Mouse (Mus musculus): Measurements from ENCODE around the gene Pald1. TPM values are rescaled to one million over a fixed set of nuclear protein-coding genes. Genes with fewer than 3 reads are reported as not detected.
A peak's percentile ranks its signal among the peaks of the same experiment; 100 is the strongest.

Gene Pald1
- polyA plus RNA-seq, 1 experiment from 2014 or later: 22.5 TPM

- peaks cover 16% of the 10 kb centered on the region for H3K4me1 ChIP-seq
- no peaks in the 10 kb centered on the region for H3K9me3 ChIP-seq
- no peak overlapping the region for H3K4me3 ChIP-seq
- no peak overlapping the region for H3K9ac ChIP-seq
- H3K27ac ChIP-seq: no peak overlapping the region
- WGBS: 76% methylated on average over 10 of the region's 10 CpGs
- ATAC-seq (ENCODE audit: insufficient number of reproducible peaks, insufficient read depth, low FRiP score, low TSS enrichment, low read depth): no peak
- no peak overlapping the region for H3K4me2 ChIP-seq
- no peaks in the 10 kb centered on the region for H3K27me3 ChIP-seq
- peaks cover 9% of the 10 kb centered on the region; the same call in 1 of the 2 replicates for H3K36me3 ChIP-seq
Observed at GRCm38 (mm10) chr10:61327545-61327944, 55.8 kb downstream of the Pald1 start.

DNA sequence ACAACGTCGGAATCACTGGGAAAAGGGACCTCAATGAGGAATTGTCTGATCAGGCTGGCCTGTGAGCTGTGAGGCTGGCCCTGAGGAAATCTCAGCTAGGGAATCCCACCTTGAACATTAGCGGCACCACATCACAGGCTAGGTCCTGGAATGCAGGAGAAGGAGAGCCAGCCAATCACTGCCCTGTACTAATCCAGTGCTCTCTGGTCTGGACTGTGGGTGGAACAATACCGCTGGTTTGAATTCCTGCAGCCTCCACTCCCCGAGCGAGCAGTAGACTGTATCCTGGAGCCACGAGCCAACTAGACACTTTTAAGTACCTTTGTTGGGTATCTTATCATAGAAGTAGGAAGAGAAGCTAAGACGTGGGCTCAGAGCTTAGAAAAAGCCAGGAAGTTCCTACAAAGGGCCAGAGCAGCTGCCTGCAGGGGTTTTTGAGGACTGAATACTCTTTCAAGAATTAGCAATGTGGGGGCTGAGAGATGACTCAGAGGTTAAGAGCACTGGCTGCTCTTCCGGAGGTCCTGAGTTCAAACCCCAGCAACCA is 57.5 kb downstream of the Pald1 start:
- Histone ChIP-seq H3K4me3 (no peak overlapping the region), H3K9me3 (no peaks in the 10 kb centered on the region), H3K4me2 (no peak overlapping the region), H3K9ac (no peak overlapping the region), H3K27ac (no peak overlapping the region), H3K36me3 (peaks cover 21% of the 10 kb centered on the region), H3K27me3 (no peaks in the 10 kb centered on the region), H3K4me1 (peaks cover 16% of the 10 kb centered on the region)
- 34% methylated on average over 9 of the region's 9 CpGs for WGBS
- ATAC-seq (ENCODE audit: insufficient number of reproducible peaks, insufficient read depth, low FRiP score, low TSS enrichment, low read depth): no peak

GRCm38 (mm10) chr10:61324717-61325116 is 58.6 kb downstream of the Pald1 start:
- Histone ChIP-seq H3K27me3 (no peaks in the 10 kb centered on the region), H3K27ac (no peak overlapping the region), H3K36me3 (peaks cover 32% of the 10 kb centered on the region), H3K4me1 (peaks cover 16% of the 10 kb centered on the region), H3K9me3 (no peaks in the 10 kb centered on the region), H3K4me3 (no peak overlapping the region), H3K9ac (no peak overlapping the region), H3K4me2 (no peak overlapping the region)
- ATAC-seq (ENCODE audit: insufficient number of reproducible peaks, insufficient read depth, low FRiP score, low TSS enrichment, low read depth): no peak
- WGBS: 71% methylated on average over 8 of the region's 8 CpGs

DNA sequence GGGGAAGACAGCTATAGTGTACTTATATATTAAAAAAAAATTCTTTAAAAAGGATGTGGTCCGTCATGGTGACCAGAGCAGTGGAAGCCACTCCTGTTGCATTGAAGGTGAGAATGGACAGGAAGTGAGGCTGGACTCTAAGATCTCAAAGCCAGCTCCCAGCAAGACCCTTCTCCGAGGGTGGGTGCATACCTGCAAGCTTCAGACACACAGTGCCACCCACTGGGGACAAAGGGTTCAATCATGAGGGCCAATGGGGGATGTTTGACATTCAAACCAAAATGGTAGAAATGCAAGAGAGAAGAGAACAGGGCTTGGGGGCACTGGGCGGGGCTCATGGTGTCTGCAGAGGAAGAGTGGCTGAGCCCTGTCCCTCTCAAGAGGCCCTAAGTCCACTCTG is 64.8 kb downstream of the Pald1 start:
- no peak for ATAC-seq (ENCODE audit: insufficient number of reproducible peaks, insufficient read depth, low FRiP score, low TSS enrichment, low read depth)
- H3K27me3 ChIP-seq: no peaks in the 10 kb centered on the region
- whole genome bisulfite sequencing: 84% methylated on average over 3 of the region's 3 CpGs
- H3K36me3 ChIP-seq: peaks cover 33% of the 10 kb centered on the region
- H3K4me2 ChIP-seq: no peak overlapping the region
- H3K4me1 ChIP-seq: peaks cover 12% of the 10 kb centered on the region; the same call in 1 of the 2 replicates
- no peak overlapping the region for H3K9ac ChIP-seq
- no peak overlapping the region for H3K4me3 ChIP-seq
- H3K27ac ChIP-seq: no peak overlapping the region
- H3K9me3 ChIP-seq: no peaks in the 10 kb centered on the region

GRCm38 (mm10) chr10:61315324-61315880 is 67.9 kb downstream of the Pald1 start:
- H3K4me2 ChIP-seq: no peak overlapping the region
- H3K9ac ChIP-seq: no peak overlapping the region
- no peaks in the 10 kb centered on the region for H3K9me3 ChIP-seq
- no peak for ATAC-seq (ENCODE audit: insufficient number of reproducible peaks, insufficient read depth, low FRiP score, low TSS enrichment, low read depth)
- H3K27me3 ChIP-seq: no peaks in the 10 kb centered on the region
- 36% methylated on average over 9 of the region's 9 CpGs for WGBS
- no peak overlapping the region for H3K4me3 ChIP-seq
- peaks cover 23% of the 10 kb centered on the region for H3K4me1 ChIP-seq
- no peak overlapping the region for H3K27ac ChIP-seq
- peaks cover 7% of the 10 kb centered on the region for H3K36me3 ChIP-seq

DNA sequence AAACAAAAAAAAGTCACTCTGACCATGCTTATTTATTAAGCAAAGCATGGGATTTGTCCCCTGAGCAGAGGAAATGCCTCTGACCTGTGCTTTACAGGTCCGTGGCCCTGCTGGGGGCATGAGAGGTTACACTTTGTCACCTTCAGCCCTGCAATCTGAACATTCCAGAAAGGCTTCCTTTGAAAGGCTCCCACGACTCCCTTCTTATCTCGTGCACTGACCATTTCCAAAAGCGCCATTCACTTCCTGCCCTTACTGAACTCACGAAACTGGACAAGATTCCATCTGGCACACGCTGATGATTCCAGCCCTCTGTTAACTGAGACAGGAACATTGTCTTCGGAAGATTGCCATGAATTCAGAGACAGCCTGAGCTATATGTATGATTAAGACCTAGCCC is 69.6 kb downstream of the Pald1 start:
- H3K4me2 ChIP-seq: no peak overlapping the region
- no peak for ATAC-seq (ENCODE audit: insufficient number of reproducible peaks, insufficient read depth, low FRiP score, low TSS enrichment, low read depth)
- H3K9me3 ChIP-seq: no peaks in the 10 kb centered on the region
- H3K36me3 ChIP-seq: no peaks in the 10 kb centered on the region
- H3K4me3 ChIP-seq: no peak overlapping the region
- H3K4me1 ChIP-seq: peaks cover 31% of the 10 kb centered on the region
- no peak overlapping the region for H3K27ac ChIP-seq
- 67% methylated on average over 7 of the region's 7 CpGs for WGBS
- H3K27me3 ChIP-seq: no peaks in the 10 kb centered on the region
- H3K9ac ChIP-seq: no peak overlapping the region

GRCm38 (mm10) chr10:61312754-61313153 is 70.6 kb downstream of the Pald1 start:
- 27% methylated on average over 7 of the region's 7 CpGs for WGBS
- Histone ChIP-seq H3K27me3 (no peaks in the 10 kb centered on the region), H3K27ac (peak overlapping the region; percentile 62), H3K9ac (no peak overlapping the region), H3K4me3 (no peak overlapping the region), H3K9me3 (no peaks in the 10 kb centered on the region), H3K4me2 (no peak overlapping the region), H3K4me1 (peaks cover 35% of the 10 kb centered on the region), H3K36me3 (no peaks in the 10 kb centered on the region)
- no peak for ATAC-seq (ENCODE audit: insufficient number of reproducible peaks, insufficient read depth, low FRiP score, low TSS enrichment, low read depth)

- H3K9ac ChIP-seq: 0 out of 2 replicates have a peak overlapping the region, but pooled peaks have one; percentile 40
- peak overlapping the region; percentile 62; the same call in 1 of the 2 replicates for H3K27ac ChIP-seq
- H3K4me3 ChIP-seq: no peak overlapping the region
- WGBS: 63% methylated on average over 6 of the region's 6 CpGs
- no peak overlapping the region for H3K4me2 ChIP-seq
- no peaks in the 10 kb centered on the region for H3K36me3 ChIP-seq
- H3K27me3 ChIP-seq: no peaks in the 10 kb centered on the region
- ATAC-seq (ENCODE audit: insufficient number of reproducible peaks, insufficient read depth, low FRiP score, low TSS enrichment, low read depth): no peak
- peaks cover 35% of the 10 kb centered on the region for H3K4me1 ChIP-seq
- no peaks in the 10 kb centered on the region for H3K9me3 ChIP-seq
Observed at GRCm38 (mm10) chr10:61312159-61312558, 71.2 kb downstream of the Pald1 start.

DNA sequence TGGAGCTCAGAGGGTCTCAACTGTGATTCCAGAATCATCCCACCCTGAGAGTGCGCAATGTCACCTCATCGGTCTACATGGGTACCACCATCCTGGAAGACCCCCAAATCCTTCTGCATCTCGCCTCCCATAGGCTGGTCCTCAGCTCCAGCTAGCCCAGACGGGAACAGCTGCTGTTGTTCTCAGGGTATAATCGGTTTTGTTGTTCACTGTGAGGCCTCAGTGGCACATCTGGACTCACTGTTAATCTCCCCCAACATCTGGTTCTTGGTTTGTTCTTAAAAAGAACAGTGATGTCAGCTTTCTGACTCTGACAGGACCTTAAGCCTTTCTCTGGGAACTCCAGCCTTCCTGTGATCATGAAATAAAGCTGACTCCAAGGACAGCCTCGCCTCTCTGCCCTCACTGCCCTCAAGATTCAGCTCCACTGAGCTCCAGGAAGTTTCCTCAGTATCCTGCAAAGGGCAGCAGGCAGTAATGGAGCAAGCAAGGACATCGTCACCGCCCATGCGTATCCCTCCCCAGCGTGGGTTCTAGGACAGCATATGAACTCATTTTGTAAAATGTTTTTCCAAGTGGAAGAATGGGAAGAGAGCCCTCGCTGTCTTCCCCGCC is 74.5 kb downstream of the Pald1 start:
- H3K4me3 ChIP-seq: no peak overlapping the region
- peak overlapping the region; percentile 12; the same call in 1 of the 2 replicates for H3K27ac ChIP-seq
- H3K9ac ChIP-seq: no peak overlapping the region
- H3K36me3 ChIP-seq: no peaks in the 10 kb centered on the region
- WGBS: 43% methylated on average over 12 of the region's 12 CpGs
- H3K4me2 ChIP-seq: no peak overlapping the region
- peaks cover 23% of the 10 kb centered on the region for H3K4me1 ChIP-seq
- no peaks in the 10 kb centered on the region for H3K9me3 ChIP-seq
- no peaks in the 10 kb centered on the region for H3K27me3 ChIP-seq
- no peak for ATAC-seq (ENCODE audit: insufficient number of reproducible peaks, insufficient read depth, low FRiP score, low TSS enrichment, low read depth)

DNA sequence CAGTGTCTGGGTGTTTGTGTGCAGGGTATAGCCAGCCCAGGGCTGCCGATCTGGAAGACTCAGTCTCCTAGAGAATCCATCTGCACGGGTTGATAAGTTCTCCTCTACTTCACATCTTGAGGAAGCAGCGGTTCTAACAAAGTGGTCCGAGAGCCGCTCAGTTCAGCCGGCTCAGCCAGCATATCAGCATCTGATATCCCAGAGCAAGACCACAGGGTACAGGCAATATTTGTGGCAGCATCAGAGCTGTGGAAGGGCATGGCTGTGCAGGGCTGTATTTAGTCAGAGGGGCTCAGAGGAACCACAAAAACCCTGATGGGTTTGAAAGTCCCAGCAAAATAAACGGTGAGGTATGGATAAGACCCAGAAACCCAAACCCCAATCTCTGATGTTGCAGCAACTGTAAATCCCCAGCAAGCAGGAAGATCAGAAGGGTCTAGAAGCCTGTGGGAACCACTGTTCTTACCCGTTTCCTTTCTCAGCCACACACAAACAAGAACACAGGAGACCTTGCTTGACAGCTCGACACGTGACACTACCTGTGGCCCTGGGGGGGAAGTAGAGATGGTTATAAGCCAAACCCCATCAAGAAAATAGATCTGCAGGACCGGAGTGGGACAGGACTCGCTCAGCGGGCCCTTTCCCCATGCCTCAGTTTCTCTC is 77.3 kb downstream of the Pald1 start:
- Histone ChIP-seq H3K9me3 (no peaks in the 10 kb centered on the region), H3K4me1 (peaks cover 12% of the 10 kb centered on the region; the same call in 1 of the 2 replicates), H3K27ac (no peak overlapping the region), H3K36me3 (no peaks in the 10 kb centered on the region), H3K4me3 (no peak overlapping the region), H3K4me2 (no peak overlapping the region), H3K9ac (no peak overlapping the region), H3K27me3 (no peaks in the 10 kb centered on the region)
- ATAC-seq (ENCODE audit: insufficient number of reproducible peaks, insufficient read depth, low FRiP score, low TSS enrichment, low read depth): no peak
- WGBS: 78% methylated on average over 13 of the region's 13 CpGs

DNA sequence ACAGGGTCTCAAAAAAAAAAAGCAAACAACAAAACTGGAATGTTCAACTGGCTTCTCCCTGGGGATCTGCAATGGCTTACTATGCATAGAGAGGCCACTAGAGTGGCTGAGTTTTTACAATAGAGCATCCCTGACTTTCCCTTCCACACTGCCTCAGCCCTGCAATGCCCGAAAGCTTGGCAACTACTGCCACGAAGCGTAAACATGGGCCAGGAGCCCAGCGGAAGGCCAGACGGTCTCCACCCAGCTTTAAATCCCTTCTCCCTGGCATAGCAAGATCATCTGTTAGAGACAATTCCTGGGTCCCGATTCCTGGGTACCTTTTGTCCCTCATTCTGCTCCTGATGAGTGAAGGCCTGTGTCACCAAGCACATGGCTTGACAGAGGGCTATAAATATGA is 79.3 kb downstream of the Pald1 start:
- Histone ChIP-seq H3K27me3 (no peaks in the 10 kb centered on the region), H3K36me3 (no peaks in the 10 kb centered on the region), H3K9ac (no peak overlapping the region), H3K4me3 (no peak overlapping the region), H3K4me2 (no peak overlapping the region), H3K4me1 (peaks cover 7% of the 10 kb centered on the region; the same call in 1 of the 2 replicates), H3K27ac (no peak overlapping the region), H3K9me3 (no peaks in the 10 kb centered on the region)
- ATAC-seq (ENCODE audit: insufficient number of reproducible peaks, insufficient read depth, low FRiP score, low TSS enrichment, low read depth): no peak
- WGBS: 80% methylated on average over 6 of the region's 6 CpGs

DNA sequence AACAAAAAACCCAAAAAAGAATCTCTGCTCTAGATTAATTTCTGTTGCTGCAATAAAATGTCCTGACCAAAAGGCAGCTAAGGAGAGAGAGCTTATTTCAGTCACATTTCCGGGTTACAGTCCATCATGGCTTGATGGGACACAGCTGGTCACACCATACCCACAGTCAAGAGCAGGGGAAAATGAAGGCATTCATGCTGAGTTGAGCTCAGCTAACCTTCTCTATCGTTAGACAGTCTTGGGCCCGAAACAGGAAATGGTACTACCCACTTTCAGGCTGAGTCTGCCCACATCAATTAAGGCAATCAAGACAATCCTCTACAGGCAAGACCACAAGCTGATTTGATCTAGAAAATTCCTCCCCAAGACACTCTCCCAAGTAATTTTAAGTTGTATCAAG is 82.3 kb downstream of the Pald1 start:
- H3K9ac ChIP-seq: no peak overlapping the region
- no peak overlapping the region for H3K27ac ChIP-seq
- no peaks in the 10 kb centered on the region for H3K36me3 ChIP-seq
- H3K27me3 ChIP-seq: no peaks in the 10 kb centered on the region
- no peak overlapping the region for H3K4me3 ChIP-seq
- no peaks in the 10 kb centered on the region for H3K4me1 ChIP-seq
- no peak overlapping the region for H3K4me2 ChIP-seq
- H3K9me3 ChIP-seq: no peaks in the 10 kb centered on the region
- no peak for ATAC-seq (ENCODE audit: insufficient number of reproducible peaks, insufficient read depth, low FRiP score, low TSS enrichment, low read depth)
- 45% methylated on average over 3 of the region's 3 CpGs for WGBS
